Mouse (Mus musculus) thymus, postnatal 4 days (tissue): ENCODE results near the gene Abhd5.
"Not testable (repeated sequence)": the region's sequence is repeated elsewhere in the genome, so short reads cannot be mapped to it uniquely, and the experiment has no call there.

ENCODE experiments used
- DNase-seq: peaks from one replicate; pipeline ENCODE4 v3.0.0; 2021

Gene Abhd5

GRCm38 (mm10) chr9:122351303-122352024 lies at the start of gene Abhd5:
Gene Abhd5, plus strand, starts transcription at chr9:122351608.
- DNase-seq = peak; percentile 87

- DNase-seq = no peak
These were observed 46.1 kb upstream of the Abhd5 start for GRCm38 (mm10) chr9:122305302-122305701.

- DNase-seq = no peak
These were observed 42.1 kb upstream of the Abhd5 start for GRCm38 (mm10) chr9:122309013-122309980.

GRCm38 (mm10) chr9:122310613-122311049 lies 40.8 kb upstream of the Abhd5 start:
- peak; percentile 92 for DNase-seq

- DNase-seq = no peak
These were observed 40.2 kb upstream of the Abhd5 start for GRCm38 (mm10) chr9:122311051-122311760.

- no peak for DNase-seq
These were observed 39.0 kb upstream of the Abhd5 start for GRCm38 (mm10) chr9:122312296-122312990.

- DNase-seq = not testable (repeated sequence)
These were observed 38.3 kb upstream of the Abhd5 start for GRCm38 (mm10) chr9:122313128-122313527.

- no peak for DNase-seq
These were observed 37.0 kb upstream of the Abhd5 start for GRCm38 (mm10) chr9:122314386-122314785.

GRCm38 (mm10) chr9:122314942-122315341 lies 36.5 kb upstream of the Abhd5 start:
- DNase-seq = no peak

- DNase-seq = no peak
These were observed 35.9 kb upstream of the Abhd5 start for GRCm38 (mm10) chr9:122315501-122315900.

GRCm38 (mm10) chr9:122316562-122316961 lies 34.8 kb upstream of the Abhd5 start:
- no peak for DNase-seq

- no peak for DNase-seq
These were observed 30.8 kb upstream of the Abhd5 start for GRCm38 (mm10) chr9:122320626-122321025.

GRCm38 (mm10) chr9:122322356-122322755 lies 29.1 kb upstream of the Abhd5 start:
- no peak for DNase-seq

- no peak for DNase-seq
These were observed 25.4 kb upstream of the Abhd5 start for GRCm38 (mm10) chr9:122325996-122326395.

GRCm38 (mm10) chr9:122328199-122328598 lies 23.2 kb upstream of the Abhd5 start:
- DNase-seq = no peak

- no peak for DNase-seq
These were observed 14.7 kb upstream of the Abhd5 start for GRCm38 (mm10) chr9:122336677-122337076.

GRCm38 (mm10) chr9:122337510-122337931 lies 13.9 kb upstream of the Abhd5 start:
- DNase-seq = no peak

GRCm38 (mm10) chr9:122339972-122340371 lies 11.4 kb upstream of the Abhd5 start:
- no peak for DNase-seq

GRCm38 (mm10) chr9:122343399-122343798 lies 8.0 kb upstream of the Abhd5 start:
- no peak for DNase-seq

- DNase-seq = no peak
These were observed 6.8 kb upstream of the Abhd5 start for GRCm38 (mm10) chr9:122344560-122344959.

- no peak for DNase-seq
These were observed 6.1 kb upstream of the Abhd5 start for GRCm38 (mm10) chr9:122345291-122345690.

GRCm38 (mm10) chr9:122346059-122346458 lies 5.3 kb upstream of the Abhd5 start:
- DNase-seq = no peak
